Mouse (Mus musculus): ENCODE measurements around the gene Cmss1. TPM values are rescaled to one million over a fixed set of nuclear protein-coding genes. Genes with fewer than 3 reads are reported as not detected.

Cmss1 gene
- polyA plus RNA-seq, 1 experiment from 2014 or later, result 38.3 TPM

GRCm38 (mm10) chr16:57495476-57496203, 111.0 kb downstream of the Cmss1 start:
- 82% methylated on average over 10 of the region's 10 CpGs for WGBS

GRCm38 (mm10) chr16:57491853-57492252, 114.8 kb downstream of the Cmss1 start:
- Histone ChIP-seq H3K4me1 (ENCODE audit: control insufficient read depth, insufficient read depth, low read length) (no peaks in the 10 kb centered on the region), H3K4me2 (ENCODE audit: low read depth, low read length) (no peak overlapping the region), H3K4me3 (ENCODE audit: low read depth, low read length) (no peak overlapping the region), H3K9ac (replicated peaks; ENCODE audit: low read depth, low read length) (no peak overlapping the region), H3K9me3 (ENCODE audit: control insufficient read depth, low read length) (no peaks in the 10 kb centered on the region), H3K27me3 (ENCODE audit: control insufficient read depth, insufficient read depth, low read length) (no peaks in the 10 kb centered on the region), H3K27ac (ENCODE audit: low read depth, low read length) (no peak overlapping the region), H3K36me3 (ENCODE audit: control insufficient read depth, insufficient read depth, low read length) (no peaks in the 10 kb centered on the region)
- no peak for ATAC-seq (ENCODE audit: low read depth)
- WGBS, result 95% methylated on average over 4 of the region's 4 CpGs

More at GRCm38 (mm10) chr16:57495476-57496203, 111.0 kb downstream of the Cmss1 start:
- no peaks in the 10 kb centered on the region for H3K27me3 ChIP-seq (ENCODE audit: control insufficient read depth, insufficient read depth, low read length)
- no peak overlapping the region for H3K4me3 ChIP-seq (ENCODE audit: low read depth, low read length)
- ATAC-seq (ENCODE audit: low read depth), result no peak
- H3K9me3 ChIP-seq (ENCODE audit: control insufficient read depth, low read length), result no peaks in the 10 kb centered on the region
- no peaks in the 10 kb centered on the region for H3K4me1 ChIP-seq (ENCODE audit: control insufficient read depth, insufficient read depth, low read length)
- no peak overlapping the region for H3K27ac ChIP-seq (ENCODE audit: low read depth, low read length)
- H3K36me3 ChIP-seq (ENCODE audit: control insufficient read depth, insufficient read depth, low read length), result no peaks in the 10 kb centered on the region
- no peak overlapping the region for H3K4me2 ChIP-seq (ENCODE audit: low read depth, low read length)
- no peak overlapping the region for H3K9ac ChIP-seq (replicated peaks; ENCODE audit: low read depth, low read length)

- 92% methylated on average over 8 of the region's 8 CpGs for WGBS
- no peak overlapping the region for H3K27ac ChIP-seq (ENCODE audit: low read depth, low read length)
- no peak overlapping the region for H3K4me2 ChIP-seq (ENCODE audit: low read depth, low read length)
- no peak for ATAC-seq (ENCODE audit: low read depth)
- H3K4me3 ChIP-seq (ENCODE audit: low read depth, low read length), result no peak overlapping the region
- no peaks in the 10 kb centered on the region for H3K27me3 ChIP-seq (ENCODE audit: control insufficient read depth, insufficient read depth, low read length)
- H3K9me3 ChIP-seq (ENCODE audit: control insufficient read depth, low read length), result no peaks in the 10 kb centered on the region
- no peaks in the 10 kb centered on the region for H3K4me1 ChIP-seq (ENCODE audit: control insufficient read depth, insufficient read depth, low read length)
- H3K9ac ChIP-seq (replicated peaks; ENCODE audit: low read depth, low read length), result no peak overlapping the region
- no peaks in the 10 kb centered on the region for H3K36me3 ChIP-seq (ENCODE audit: control insufficient read depth, insufficient read depth, low read length)
Observed at GRCm38 (mm10) chr16:57490691-57491090, 116.0 kb downstream of the Cmss1 start.

- H3K27ac ChIP-seq (ENCODE audit: low read depth, low read length), result no peak overlapping the region
- no peak overlapping the region for H3K9ac ChIP-seq (replicated peaks; ENCODE audit: low read depth, low read length)
- no peaks in the 10 kb centered on the region for H3K9me3 ChIP-seq (ENCODE audit: control insufficient read depth, low read length)
- H3K4me3 ChIP-seq (ENCODE audit: low read depth, low read length), result no peak overlapping the region
- no peak overlapping the region for H3K4me2 ChIP-seq (ENCODE audit: low read depth, low read length)
- no peaks in the 10 kb centered on the region for H3K27me3 ChIP-seq (ENCODE audit: control insufficient read depth, insufficient read depth, low read length)
- ATAC-seq (ENCODE audit: low read depth), result no peak
- H3K4me1 ChIP-seq (ENCODE audit: control insufficient read depth, insufficient read depth, low read length), result no peaks in the 10 kb centered on the region
- no peaks in the 10 kb centered on the region for H3K36me3 ChIP-seq (ENCODE audit: control insufficient read depth, insufficient read depth, low read length)
Observed at GRCm38 (mm10) chr16:57488661-57489060, 118.0 kb downstream of the Cmss1 start.

GRCm38 (mm10) chr16:57486266-57486665, 120.4 kb downstream of the Cmss1 start:
- ATAC-seq (ENCODE audit: low read depth), result no peak
- Histone ChIP-seq H3K9me3 (ENCODE audit: control insufficient read depth, low read length) (no peaks in the 10 kb centered on the region), H3K9ac (replicated peaks; ENCODE audit: low read depth, low read length) (no peak overlapping the region), H3K4me2 (ENCODE audit: low read depth, low read length) (no peak overlapping the region), H3K4me3 (ENCODE audit: low read depth, low read length) (no peak overlapping the region), H3K36me3 (ENCODE audit: control insufficient read depth, insufficient read depth, low read length) (no peaks in the 10 kb centered on the region), H3K4me1 (ENCODE audit: control insufficient read depth, insufficient read depth, low read length) (no peaks in the 10 kb centered on the region), H3K27ac (ENCODE audit: low read depth, low read length) (no peak overlapping the region), H3K27me3 (ENCODE audit: control insufficient read depth, insufficient read depth, low read length) (no peaks in the 10 kb centered on the region)
- WGBS, result 86% methylated on average over 5 of the region's 5 CpGs

- Histone ChIP-seq H3K9ac (replicated peaks; ENCODE audit: low read depth, low read length) (no peak overlapping the region), H3K27me3 (ENCODE audit: control insufficient read depth, insufficient read depth, low read length) (no peaks in the 10 kb centered on the region), H3K4me1 (ENCODE audit: control insufficient read depth, insufficient read depth, low read length) (no peaks in the 10 kb centered on the region), H3K4me3 (ENCODE audit: low read depth, low read length) (no peak overlapping the region), H3K9me3 (ENCODE audit: control insufficient read depth, low read length) (no peaks in the 10 kb centered on the region), H3K4me2 (ENCODE audit: low read depth, low read length) (no peak overlapping the region), H3K36me3 (ENCODE audit: control insufficient read depth, insufficient read depth, low read length) (no peaks in the 10 kb centered on the region), H3K27ac (ENCODE audit: low read depth, low read length) (no peak overlapping the region)
- no peak for ATAC-seq (ENCODE audit: low read depth)
- 64% methylated on average over 9 of the region's 9 CpGs for WGBS
Observed at GRCm38 (mm10) chr16:57485265-57485664, 121.4 kb downstream of the Cmss1 start.

GRCm38 (mm10) chr16:57484043-57484795, 122.4 kb downstream of the Cmss1 start:
- H3K9ac ChIP-seq (replicated peaks; ENCODE audit: low read depth, low read length), result no peak overlapping the region
- WGBS, result 46% methylated on average over 12 of the region's 12 CpGs
- H3K4me1 ChIP-seq (ENCODE audit: control insufficient read depth, insufficient read depth, low read length), result no peaks in the 10 kb centered on the region
- H3K36me3 ChIP-seq (ENCODE audit: control insufficient read depth, insufficient read depth, low read length), result no peaks in the 10 kb centered on the region
- no peaks in the 10 kb centered on the region for H3K27me3 ChIP-seq (ENCODE audit: control insufficient read depth, insufficient read depth, low read length)
- H3K27ac ChIP-seq (ENCODE audit: low read depth, low read length), result no peak overlapping the region
- H3K4me3 ChIP-seq (ENCODE audit: low read depth, low read length), result no peak overlapping the region
- no peaks in the 10 kb centered on the region for H3K9me3 ChIP-seq (ENCODE audit: control insufficient read depth, low read length)
- peak; percentile 44; the same call in 1 of the 2 replicates for ATAC-seq (ENCODE audit: low read depth)
- no peak overlapping the region for H3K4me2 ChIP-seq (ENCODE audit: low read depth, low read length)

- Histone ChIP-seq H3K4me2 (ENCODE audit: low read depth, low read length) (no peak overlapping the region), H3K9me3 (ENCODE audit: control insufficient read depth, low read length) (no peaks in the 10 kb centered on the region), H3K4me3 (ENCODE audit: low read depth, low read length) (no peak overlapping the region), H3K4me1 (ENCODE audit: control insufficient read depth, insufficient read depth, low read length) (no peaks in the 10 kb centered on the region), H3K27ac (ENCODE audit: low read depth, low read length) (no peak overlapping the region), H3K27me3 (ENCODE audit: control insufficient read depth, insufficient read depth, low read length) (no peaks in the 10 kb centered on the region), H3K9ac (replicated peaks; ENCODE audit: low read depth, low read length) (no peak overlapping the region), H3K36me3 (ENCODE audit: control insufficient read depth, insufficient read depth, low read length) (no peaks in the 10 kb centered on the region)
- ATAC-seq (ENCODE audit: low read depth), result no peak
- WGBS, result 97% methylated on average over 2 of the region's 2 CpGs
Observed at GRCm38 (mm10) chr16:57483503-57483902, 123.2 kb downstream of the Cmss1 start.

- no peaks in the 10 kb centered on the region for H3K36me3 ChIP-seq (ENCODE audit: control insufficient read depth, insufficient read depth, low read length)
Observed at GRCm38 (mm10) chr16:57482911-57483310, 123.8 kb downstream of the Cmss1 start.

More at GRCm38 (mm10) chr16:57482911-57483310, 123.8 kb downstream of the Cmss1 start:
- Histone ChIP-seq H3K9me3 (ENCODE audit: control insufficient read depth, low read length) (no peaks in the 10 kb centered on the region), H3K9ac (replicated peaks; ENCODE audit: low read depth, low read length) (no peak overlapping the region), H3K27ac (ENCODE audit: low read depth, low read length) (no peak overlapping the region), H3K4me2 (ENCODE audit: low read depth, low read length) (no peak overlapping the region), H3K27me3 (ENCODE audit: control insufficient read depth, insufficient read depth, low read length) (no peaks in the 10 kb centered on the region), H3K4me1 (ENCODE audit: control insufficient read depth, insufficient read depth, low read length) (no peaks in the 10 kb centered on the region), H3K4me3 (ENCODE audit: low read depth, low read length) (no peak overlapping the region)
- ATAC-seq (ENCODE audit: low read depth), result no peak
- 72% methylated on average over 4 of the region's 4 CpGs for WGBS
